Mouse (Mus musculus) heart, embryonic 16.5 days (tissue): ENCODE measurements around the gene Hoxa7. TPM values are rescaled to one million over a fixed set of nuclear protein-coding genes. Genes with fewer than 3 reads are reported as not detected.

Experiments
- ATAC-seq: fragments of 200-750 bp; cut with Nextera tagmentation; replicated peaks from 2 replicates; pipeline ENCODE4 v1.8.0; 2017; ENCODE audit warnings: moderate number of reproducible peaks; ENCODE audit not compliant: insufficient read depth, low FRiP score; ENCODE audit errors: extremely low read depth
- H3K27ac ChIP-seq: fragments of 300-500 bp; sonication (generic); 2 replicates; pipeline ENCODE4 v1.5.1; 2014; ENCODE audit warnings: mild to moderate bottlenecking, low read length, control low read depth, moderate library complexity
- H3K27me3 ChIP-seq: fragments of 300-500 bp; sonication (generic); 2 replicates; pipeline ENCODE4 v1.6.1; 2014; ENCODE audit warnings: low read length, mixed read lengths; ENCODE audit not compliant: control insufficient read depth, insufficient read depth
- H3K36me3 ChIP-seq: fragments of 300-500 bp; sonication (generic); 2 replicates; pipeline ENCODE4 v1.6.1; 2014; ENCODE audit not compliant: control insufficient read depth, insufficient read depth
- H3K4me1 ChIP-seq: fragments of 300-500 bp; sonication (generic); 2 replicates; pipeline ENCODE4 v1.6.1; 2014; ENCODE audit warnings: low read length, mixed read lengths; ENCODE audit not compliant: control insufficient read depth, insufficient read depth
- H3K4me2 ChIP-seq: fragments of 300-500 bp; sonication (generic); 2 replicates; pipeline ENCODE4 v1.6.1; 2014; ENCODE audit warnings: low read depth, mild to moderate bottlenecking, control low read depth, low read length
- H3K4me3 ChIP-seq: fragments of 300-500 bp; sonication (generic); 2 replicates; pipeline ENCODE4 v1.5.1; 2014; ENCODE audit warnings: mild to moderate bottlenecking, control low read depth, low read length
- H3K9ac ChIP-seq: fragments of 300-500 bp; sonication (generic); 2 replicates; pipeline ENCODE4 v1.6.1; 2014; ENCODE audit warnings: low read length, control low read depth
- H3K9me3 ChIP-seq: fragments of 300-500 bp; sonication (generic); replicated peaks from 2 replicates; pipeline ENCODE4 v1.6.1; 2016; ENCODE audit warnings: low read length; ENCODE audit not compliant: control insufficient read depth
- WGBS: fragments of 180-500 bp; shearing (Covaris S2); extraction: QIAGEN DNeasy Blood & Tissue Kit; methylation state at CpG from one replicate; pipeline ENCODE4 v1.1.7; 2014; 5-methylcytosine and 5-hydroxymethylcytosine counted together
- polyA plus RNA-seq: library from polyadenylated mRNA; unstranded; fragments of >200 nt; fragmentation: Nextera tagmentation; extraction: Ambion mirVana; gene quantifications from 2 replicates; pipeline ENCODE4 v1.2.1, GENCODE M21; 2015

The Hoxa7 gene
- polyA plus RNA-seq, 1 experiment from 2014 or later, result 0.38 TPM

DNA sequence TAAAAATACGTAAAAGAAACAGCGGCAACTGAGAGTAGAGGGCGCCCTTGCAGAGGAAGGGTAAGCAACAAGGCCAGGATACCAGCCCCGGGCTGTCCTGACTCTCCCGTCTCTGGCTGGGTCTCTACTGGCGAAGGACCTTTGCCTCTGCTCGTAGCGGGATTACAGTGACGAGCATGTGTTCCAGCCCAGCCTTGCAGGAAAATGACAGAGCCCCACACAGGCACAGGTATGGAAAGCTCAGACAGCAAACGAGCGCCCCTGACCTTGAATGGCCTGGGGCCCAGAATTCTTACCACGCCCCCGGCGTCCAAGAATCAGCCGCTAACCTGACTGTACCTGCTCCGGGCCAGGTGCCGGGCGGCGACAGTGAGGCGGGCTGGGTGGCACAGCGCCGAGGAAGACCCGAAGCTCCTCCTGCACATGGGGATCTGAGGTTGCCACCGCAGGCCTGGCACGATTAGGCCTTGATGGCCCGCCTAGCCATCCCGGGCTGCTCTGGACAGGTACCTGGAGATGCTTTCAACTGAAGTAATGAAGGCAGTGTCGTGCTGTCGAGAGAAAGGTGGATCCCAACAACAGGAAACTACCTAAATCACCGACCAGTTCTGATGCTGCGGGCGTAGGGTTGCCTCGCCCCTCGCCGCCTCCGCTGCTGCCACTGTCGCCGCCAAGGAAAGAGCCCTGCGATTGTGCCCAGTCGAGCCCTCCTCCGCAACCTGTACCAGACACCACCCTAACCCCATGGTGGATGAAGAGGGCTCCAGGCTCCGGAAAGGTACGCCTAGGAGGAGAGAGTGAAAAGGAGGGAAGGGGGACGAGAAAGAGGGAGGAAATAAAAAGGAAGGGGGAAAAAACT lies 8.1 kb upstream of the Hoxa7 start:
- peaks cover 85% of the 10 kb centered on the region for H3K27me3 ChIP-seq
- no peak overlapping the region for H3K9ac ChIP-seq
- H3K9me3 ChIP-seq, result no peaks in the 10 kb centered on the region
- no peak for ATAC-seq
- 3% methylated on average over 44 of the region's 44 CpGs for WGBS
- H3K27ac ChIP-seq, result no peak overlapping the region
- H3K4me1 ChIP-seq, result no peaks in the 10 kb centered on the region
- H3K4me2 ChIP-seq, result no peak overlapping the region
- H3K36me3 ChIP-seq, result no peaks in the 10 kb centered on the region
- no peak overlapping the region for H3K4me3 ChIP-seq

DNA sequence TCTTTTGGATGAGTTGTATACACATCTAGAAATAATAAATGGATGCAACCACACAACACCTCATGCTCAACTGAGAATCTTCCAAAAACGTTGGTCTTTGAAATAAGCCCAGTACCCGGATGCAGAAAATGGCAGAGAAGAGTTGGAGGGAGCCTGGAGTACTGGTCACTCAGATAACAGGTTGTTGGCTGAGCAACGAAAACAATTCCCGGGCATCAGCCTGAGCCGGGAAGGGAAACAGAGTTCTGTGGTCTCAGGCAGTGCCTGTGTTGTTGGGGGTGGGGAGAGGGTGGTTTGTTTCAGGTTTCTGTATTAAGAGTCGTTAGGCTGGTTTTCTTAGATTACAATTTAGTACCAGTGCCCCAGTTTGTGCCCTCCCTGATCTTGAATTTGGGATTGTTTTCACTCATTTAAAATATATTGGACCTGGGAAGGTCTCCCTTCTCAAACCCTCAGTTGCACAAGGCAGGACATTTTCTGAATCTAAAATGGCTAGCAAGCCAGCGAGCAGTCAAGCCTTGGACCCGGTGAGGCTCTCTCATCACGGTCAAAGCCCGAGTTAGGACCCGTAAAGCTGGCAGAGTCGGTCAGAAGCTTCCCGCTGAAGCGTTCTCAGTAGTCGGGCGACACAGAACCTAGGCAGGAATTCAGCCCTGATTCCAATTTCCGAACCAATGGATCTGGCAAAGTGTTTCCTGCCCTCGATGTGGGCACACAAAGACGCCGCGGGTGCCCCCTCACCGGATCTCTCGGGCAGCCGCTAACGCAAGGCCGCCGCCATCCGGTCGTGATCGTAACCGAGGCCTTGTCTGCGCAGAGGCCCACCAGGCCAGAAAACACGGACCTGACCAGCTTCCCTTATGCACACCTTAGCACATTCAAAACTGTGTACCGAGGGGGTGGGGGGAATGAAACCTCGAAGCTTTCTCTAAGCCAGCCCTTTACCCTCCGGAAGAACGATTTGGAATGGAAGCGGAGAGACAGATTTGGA lies 7.1 kb upstream of the Hoxa7 start:
- Histone ChIP-seq H3K9ac (no peak overlapping the region), H3K9me3 (no peaks in the 10 kb centered on the region), H3K4me1 (no peaks in the 10 kb centered on the region), H3K27me3 (peaks cover 83% of the 10 kb centered on the region), H3K36me3 (no peaks in the 10 kb centered on the region), H3K27ac (no peak overlapping the region), H3K4me2 (no peak overlapping the region), H3K4me3 (no peak overlapping the region)
- no peak for ATAC-seq
- WGBS, result 2% methylated on average over 38 of the region's 38 CpGs

DNA sequence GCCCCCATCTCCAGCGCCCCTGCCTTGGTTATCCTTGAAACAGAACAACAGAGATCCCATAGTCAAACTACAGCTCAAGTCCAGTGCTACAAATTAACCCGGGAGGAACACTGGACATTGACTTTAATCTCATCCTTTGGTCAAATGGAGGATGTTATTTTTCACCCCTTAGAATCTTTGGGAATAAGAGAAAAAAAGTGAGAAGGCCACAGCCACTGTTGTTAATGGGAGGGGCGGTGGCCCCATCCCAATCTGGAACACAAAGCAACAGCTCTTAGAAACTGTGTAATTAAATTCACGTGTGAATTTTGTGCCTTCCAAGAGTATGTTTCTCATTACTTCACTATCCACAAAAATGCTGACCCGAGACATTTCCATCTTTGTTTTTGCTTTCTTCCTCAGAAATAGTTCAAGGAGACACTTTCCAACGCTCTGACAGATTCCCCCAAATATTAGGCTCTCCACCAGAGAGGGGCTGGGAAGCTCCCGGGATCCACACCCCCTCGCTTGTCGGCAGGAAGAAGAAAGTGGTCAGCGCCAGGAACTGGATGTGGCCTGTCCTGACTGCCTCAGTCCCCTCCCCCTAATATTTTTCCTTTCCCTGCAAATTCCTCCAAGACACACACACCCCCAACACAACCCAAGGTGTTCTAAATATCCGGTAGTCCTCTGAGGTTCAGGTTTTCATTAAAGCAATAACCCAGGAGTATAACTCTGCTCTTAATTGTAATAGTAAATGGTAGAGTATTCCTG lies 6.0 kb upstream of the Hoxa7 start:
- Histone ChIP-seq H3K4me3 (no peak overlapping the region), H3K27ac (no peak overlapping the region), H3K36me3 (no peaks in the 10 kb centered on the region), H3K9ac (no peak overlapping the region), H3K4me2 (no peak overlapping the region), H3K9me3 (no peaks in the 10 kb centered on the region), H3K4me1 (no peaks in the 10 kb centered on the region), H3K27me3 (peaks cover 86% of the 10 kb centered on the region)
- 9% methylated on average over 11 of the region's 11 CpGs for WGBS
- no peak for ATAC-seq

DNA sequence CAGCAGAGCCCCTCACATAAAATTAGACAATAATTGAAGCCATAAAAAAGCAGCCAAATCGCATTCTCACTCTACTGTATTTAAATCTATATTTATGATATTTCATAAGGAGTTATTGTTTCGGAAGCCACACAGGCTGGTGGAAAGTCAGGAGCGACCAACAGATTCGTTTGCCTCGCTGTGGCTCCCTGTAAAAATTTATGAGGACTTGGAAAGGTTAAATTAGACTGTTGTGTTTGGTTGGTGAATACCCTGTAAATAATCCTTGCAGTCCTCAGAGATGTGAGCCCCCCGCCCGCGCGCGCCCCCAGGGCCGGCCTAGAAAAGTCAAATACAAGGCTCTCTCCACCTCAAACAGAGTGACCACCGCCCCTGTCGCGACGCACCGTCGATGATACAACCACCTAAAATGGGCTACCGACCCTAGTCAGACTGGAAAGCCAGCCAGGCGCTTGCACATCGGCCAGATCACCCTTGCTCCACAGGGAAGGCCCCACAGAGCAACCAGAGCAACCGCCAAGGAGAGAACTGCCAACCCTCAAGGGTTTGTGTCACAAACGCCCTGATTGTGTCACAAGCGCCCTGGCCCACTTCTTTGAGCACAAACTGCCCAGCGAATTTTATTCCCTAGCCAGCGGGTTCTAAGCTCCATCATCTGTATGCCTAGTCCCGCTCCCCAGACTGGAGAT lies 5.1 kb upstream of the Hoxa7 start:
- Histone ChIP-seq H3K4me1 (no peaks in the 10 kb centered on the region; the same call in 1 of the 2 replicates), H3K9me3 (no peaks in the 10 kb centered on the region), H3K36me3 (no peaks in the 10 kb centered on the region), H3K9ac (no peak overlapping the region), H3K4me2 (no peak overlapping the region), H3K27ac (no peak overlapping the region), H3K4me3 (no peak overlapping the region), H3K27me3 (peaks cover 88% of the 10 kb centered on the region)
- WGBS, result 6% methylated on average over 26 of the region's 26 CpGs
- ATAC-seq, result no peak

DNA sequence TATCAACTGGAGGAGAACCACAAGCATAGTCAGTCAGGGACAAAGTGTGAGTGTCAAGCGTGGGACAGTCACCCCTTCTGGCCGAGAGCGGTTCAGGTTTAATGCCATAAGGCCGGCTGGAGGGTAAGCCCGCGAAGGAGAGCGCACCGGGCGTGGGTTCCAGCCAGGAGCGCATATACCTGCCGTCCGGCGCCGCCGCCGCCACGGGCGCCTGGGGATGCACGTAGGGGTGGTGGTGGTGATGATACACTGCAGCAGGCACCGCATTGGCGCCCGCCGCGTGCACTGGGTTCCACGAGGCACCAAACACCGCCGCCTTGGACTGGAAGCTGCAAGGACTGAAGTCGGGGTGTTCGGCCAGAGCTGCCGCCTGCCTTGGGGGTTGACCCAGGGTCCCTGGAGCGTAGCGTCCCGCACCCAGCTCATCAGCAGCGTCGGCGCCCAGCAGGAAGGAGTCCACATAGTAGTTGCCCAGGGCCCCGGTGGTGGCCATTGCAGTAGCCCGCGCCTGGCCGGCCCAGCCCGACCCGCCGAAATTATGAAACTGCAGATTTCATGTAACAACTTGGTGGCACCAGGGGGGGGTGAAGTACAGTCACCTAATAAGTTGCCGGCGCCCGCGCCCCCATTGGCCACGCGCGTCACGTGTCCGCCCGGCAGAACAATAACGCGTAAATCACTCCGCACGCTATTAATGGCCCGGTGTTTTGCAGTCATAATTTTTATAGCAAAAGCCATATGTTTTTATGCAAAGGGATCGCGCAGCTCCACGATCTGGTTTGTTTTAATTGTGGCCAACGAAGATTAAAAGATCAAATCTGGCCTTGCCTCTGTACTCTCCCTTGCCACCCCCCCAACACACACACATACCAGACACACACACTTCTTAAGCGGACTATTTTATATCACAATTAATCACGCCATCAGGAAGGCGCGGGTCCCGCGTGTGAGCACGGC lies 4.2 kb upstream of the Hoxa7 start:
- WGBS, result 2% methylated on average over 69 of the region's 69 CpGs
- Histone ChIP-seq H3K9me3 (no peaks in the 10 kb centered on the region), H3K9ac (no peak overlapping the region), H3K27me3 (peaks cover 91% of the 10 kb centered on the region), H3K4me3 (no peak overlapping the region), H3K27ac (no peak overlapping the region), H3K4me2 (no peak overlapping the region), H3K36me3 (no peaks in the 10 kb centered on the region), H3K4me1 (peaks cover 3% of the 10 kb centered on the region)
- ATAC-seq, result no peak

DNA sequence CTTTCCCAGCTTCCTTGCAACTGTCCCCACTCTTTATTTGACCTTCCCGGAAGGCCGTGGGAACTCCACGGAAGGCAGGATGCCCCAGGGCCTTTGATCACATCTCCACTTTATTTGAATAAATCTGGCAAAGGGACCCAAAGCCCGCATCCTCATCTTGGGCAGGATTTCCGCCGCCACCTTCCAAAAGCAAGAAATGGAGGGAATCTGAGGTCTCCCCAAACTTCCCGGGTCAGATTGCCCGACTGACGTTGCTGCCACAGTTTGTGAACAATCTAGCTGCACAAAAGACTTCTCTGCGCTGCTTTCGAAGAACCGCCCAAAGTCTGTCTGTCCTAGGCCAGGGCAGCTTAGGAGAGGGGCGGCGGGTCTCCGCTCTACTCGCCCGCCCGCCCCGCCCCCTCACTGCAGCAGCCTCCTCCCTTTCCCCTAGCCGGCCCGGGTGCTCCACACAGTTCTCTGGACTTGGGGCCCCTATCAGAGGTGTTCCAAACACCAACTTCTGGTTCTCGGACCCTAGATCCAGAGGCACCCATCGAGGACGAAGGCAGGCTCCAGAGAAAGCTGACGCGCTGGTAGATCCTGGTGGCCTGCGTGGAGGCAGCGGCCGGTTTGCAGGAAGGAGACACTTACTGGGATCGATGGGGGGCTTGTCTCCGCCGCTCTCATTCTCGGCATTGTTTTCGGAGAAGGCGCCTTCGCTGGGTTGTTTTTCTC lies 3.4 kb upstream of the Hoxa7 start:
- 2% methylated on average over 36 of the region's 36 CpGs for WGBS
- no peak overlapping the region for H3K9ac ChIP-seq
- H3K4me2 ChIP-seq, result no peak overlapping the region
- H3K27me3 ChIP-seq, result peaks cover 93% of the 10 kb centered on the region
- peaks cover 3% of the 10 kb centered on the region for H3K4me1 ChIP-seq
- no peaks in the 10 kb centered on the region for H3K9me3 ChIP-seq
- ATAC-seq, result no peak
- H3K36me3 ChIP-seq, result no peaks in the 10 kb centered on the region
- H3K27ac ChIP-seq, result no peak overlapping the region
- H3K4me3 ChIP-seq, result no peak overlapping the region

DNA sequence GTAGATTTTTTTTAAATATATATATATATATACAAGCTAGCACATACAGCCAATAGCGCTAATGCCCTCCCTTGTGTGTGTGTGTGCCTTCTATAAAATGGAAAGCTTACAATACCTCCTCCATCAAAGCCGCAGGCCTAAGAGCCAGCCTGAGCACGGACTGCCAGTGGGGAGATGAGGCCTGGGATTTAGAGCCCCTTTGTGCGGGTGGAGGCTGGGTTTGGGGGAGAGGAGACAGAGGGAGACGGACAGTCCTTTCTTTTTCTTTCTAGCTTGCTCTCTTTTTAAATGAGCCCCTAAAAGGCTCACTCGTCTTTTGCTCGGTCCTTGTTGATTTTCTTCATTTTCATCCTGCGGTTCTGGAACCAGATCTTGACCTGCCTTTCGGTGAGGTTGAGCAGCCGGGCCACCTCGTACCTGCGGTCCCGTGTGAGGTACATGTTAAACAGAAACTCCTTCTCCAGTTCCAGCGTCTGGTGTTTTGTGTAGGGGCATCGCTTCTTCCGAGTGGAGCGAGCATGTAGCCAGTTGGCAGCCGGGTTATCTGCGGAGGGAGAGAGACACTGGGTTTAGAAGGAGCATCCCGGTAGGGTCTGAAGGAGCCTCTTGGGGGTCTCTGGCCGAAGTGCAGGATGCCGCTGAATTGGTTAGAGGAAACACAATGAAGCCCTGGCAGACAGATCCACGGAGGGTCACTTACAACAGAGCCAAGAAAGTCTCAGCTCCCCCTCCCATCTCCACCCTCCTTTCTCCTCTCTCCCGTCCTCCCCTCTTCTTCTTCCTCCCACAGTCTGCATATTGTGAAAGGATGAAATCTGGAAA lies 2.5 kb upstream of the Hoxa7 start:
- ATAC-seq, result no peak
- peaks cover 93% of the 10 kb centered on the region for H3K27me3 ChIP-seq
- H3K4me3 ChIP-seq, result no peak overlapping the region
- no peaks in the 10 kb centered on the region for H3K36me3 ChIP-seq
- no peak overlapping the region for H3K27ac ChIP-seq
- 6% methylated on average over 24 of the region's 24 CpGs for WGBS
- no peaks in the 10 kb centered on the region for H3K9me3 ChIP-seq
- no peak overlapping the region for H3K9ac ChIP-seq
- no peak overlapping the region for H3K4me2 ChIP-seq
- H3K4me1 ChIP-seq, result peaks cover 3% of the 10 kb centered on the region
